Mouse (Mus musculus): ENCODE measurements around the gene Fermt3. TPM values are rescaled to one million over a fixed set of nuclear protein-coding genes. Genes with fewer than 3 reads are reported as not detected.
"Not testable (repeated sequence)": the region's sequence is repeated elsewhere in the genome, so short reads cannot be mapped to it uniquely, and the experiment has no call there.

Gene Fermt3
- polyA plus RNA-seq, 1 experiment from 2014 or later: 3.0 TPM

DNA sequence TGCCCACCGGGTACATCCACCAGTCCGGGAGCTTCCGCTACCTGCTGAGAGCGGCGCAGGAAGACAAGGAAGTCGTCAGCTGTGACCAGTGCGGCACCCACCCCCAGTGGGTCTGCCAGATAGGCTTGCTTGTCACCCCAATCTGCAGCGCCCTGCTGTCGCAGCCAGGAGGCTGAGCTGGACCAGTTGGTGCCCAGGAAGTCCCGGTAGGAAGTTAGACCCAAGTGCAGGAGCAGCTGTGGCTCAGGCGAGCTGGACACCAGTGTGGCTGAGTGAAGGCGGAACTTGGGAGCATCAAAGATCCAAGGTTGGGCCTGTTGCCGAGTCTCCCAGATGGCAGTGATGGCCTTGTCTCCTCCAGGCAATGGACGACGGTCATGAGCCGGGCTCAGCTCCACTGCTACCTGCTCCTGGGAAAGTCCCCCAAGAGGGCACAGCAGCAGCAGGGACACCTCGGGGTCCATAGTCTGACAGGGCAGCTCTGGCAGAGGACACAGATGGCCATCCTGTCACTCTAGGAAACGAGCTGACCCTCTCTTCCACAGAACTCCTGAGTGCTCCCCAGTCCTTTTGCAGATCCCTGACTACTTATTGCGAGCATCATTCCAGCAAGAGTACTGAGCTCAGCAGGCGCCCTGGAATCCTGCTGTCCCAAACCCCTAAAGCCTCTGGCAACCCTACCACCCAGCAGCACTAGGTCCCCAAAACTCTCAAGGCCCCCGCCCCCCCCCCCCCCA lies 23.8 kb downstream of the Fermt3 start:
- Histone ChIP-seq H3K27ac (0 out of 2 replicates have a peak overlapping the region, but pooled peaks have one; percentile 7), H3K4me1 (peaks cover 51% of the 10 kb centered on the region), H3K9ac (peak overlapping the region; percentile 74), H3K4me3 (peak overlapping the region; percentile 64), H3K9me3 (replicated peaks) (no peaks in the 10 kb centered on the region), H3K4me2 (peak overlapping the region; percentile 83), H3K36me3 (ENCODE audit: poor library complexity, severe bottlenecking) (peaks cover 24% of the 10 kb centered on the region), H3K27me3 (no peaks in the 10 kb centered on the region)
- WGBS: 52% methylated on average over 21 of the region's 21 CpGs
- ATAC-seq: no peak

DNA sequence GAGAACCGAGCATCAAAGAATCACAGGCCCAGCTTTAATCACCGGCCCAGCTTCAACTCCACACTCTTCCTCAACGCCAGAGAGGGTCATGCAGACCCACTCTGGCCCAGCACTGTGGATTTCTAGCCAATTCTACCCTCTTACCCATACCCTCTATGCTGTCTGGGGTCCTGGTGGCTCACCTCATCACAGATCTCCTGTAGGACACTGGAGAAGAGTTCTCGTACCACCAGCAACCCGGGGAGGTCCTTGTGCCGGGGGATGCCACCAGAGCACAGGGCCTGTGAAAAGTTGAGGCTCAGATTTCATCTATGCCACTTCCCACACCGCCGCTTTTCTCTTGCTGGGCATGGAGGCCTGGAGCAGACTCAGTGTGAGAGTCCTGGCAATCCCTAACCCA lies 24.8 kb downstream of the Fermt3 start:
- no peak overlapping the region for H3K27ac ChIP-seq
- H3K4me1 ChIP-seq: peaks cover 51% of the 10 kb centered on the region
- H3K4me2 ChIP-seq: peak overlapping the region; percentile 83; the same call in 1 of the 2 replicates
- no peaks in the 10 kb centered on the region for H3K9me3 ChIP-seq (replicated peaks)
- peak overlapping the region; percentile 64; the same call in 1 of the 2 replicates for H3K4me3 ChIP-seq
- peaks cover 15% of the 10 kb centered on the region for H3K36me3 ChIP-seq (ENCODE audit: poor library complexity, severe bottlenecking)
- H3K9ac ChIP-seq: no peak overlapping the region
- H3K27me3 ChIP-seq: no peaks in the 10 kb centered on the region
- ATAC-seq: no peak
- WGBS: 84% methylated on average over 8 of the region's 8 CpGs

DNA sequence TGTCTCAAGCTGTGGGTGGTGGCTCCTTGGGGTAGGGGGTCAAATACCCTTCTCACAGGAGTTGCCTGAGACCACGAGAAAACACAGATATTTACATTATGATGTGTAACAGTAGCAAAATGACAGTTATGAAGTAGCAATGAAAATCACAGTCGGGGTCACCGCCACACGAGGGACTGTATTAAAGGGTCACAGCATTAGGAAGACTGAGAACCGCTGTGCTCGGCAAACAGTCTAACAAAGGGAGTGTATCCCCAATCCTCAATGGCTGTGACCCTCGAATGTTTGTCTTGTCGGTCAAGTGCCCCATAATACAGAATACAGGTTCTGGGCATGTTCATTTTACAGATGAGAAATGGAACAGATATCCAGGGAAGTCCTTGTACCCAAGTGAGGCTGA lies 25.3 kb downstream of the Fermt3 start:
- Histone ChIP-seq H3K4me3 (no peak overlapping the region), H3K4me2 (no peak overlapping the region), H3K27me3 (no peaks in the 10 kb centered on the region), H3K27ac (no peak overlapping the region), H3K4me1 (peaks cover 51% of the 10 kb centered on the region), H3K9me3 (replicated peaks) (no peaks in the 10 kb centered on the region), H3K9ac (no peak overlapping the region), H3K36me3 (ENCODE audit: poor library complexity, severe bottlenecking) (peaks cover 10% of the 10 kb centered on the region)
- 84% methylated on average over 8 of the region's 8 CpGs for WGBS
- no peak for ATAC-seq

GRCm38 (mm10) chr19:6993011-6993770 lies 26.1 kb downstream of the Fermt3 start:
- H3K27me3 ChIP-seq: no peaks in the 10 kb centered on the region
- H3K4me3 ChIP-seq: peak overlapping the region; percentile 53
- H3K27ac ChIP-seq: 0 out of 2 replicates have a peak overlapping the region, but pooled peaks have one; percentile 8
- 61% methylated on average over 14 of the region's 14 CpGs for WGBS
- peak; percentile 3; the same call in 1 of the 2 replicates for ATAC-seq
- peak overlapping the region; percentile 87 for H3K4me2 ChIP-seq
- H3K4me1 ChIP-seq: peaks cover 54% of the 10 kb centered on the region
- H3K9ac ChIP-seq: peak overlapping the region; percentile 68
- H3K36me3 ChIP-seq (ENCODE audit: poor library complexity, severe bottlenecking): peaks cover 2% of the 10 kb centered on the region
- H3K9me3 ChIP-seq (replicated peaks): no peaks in the 10 kb centered on the region

DNA sequence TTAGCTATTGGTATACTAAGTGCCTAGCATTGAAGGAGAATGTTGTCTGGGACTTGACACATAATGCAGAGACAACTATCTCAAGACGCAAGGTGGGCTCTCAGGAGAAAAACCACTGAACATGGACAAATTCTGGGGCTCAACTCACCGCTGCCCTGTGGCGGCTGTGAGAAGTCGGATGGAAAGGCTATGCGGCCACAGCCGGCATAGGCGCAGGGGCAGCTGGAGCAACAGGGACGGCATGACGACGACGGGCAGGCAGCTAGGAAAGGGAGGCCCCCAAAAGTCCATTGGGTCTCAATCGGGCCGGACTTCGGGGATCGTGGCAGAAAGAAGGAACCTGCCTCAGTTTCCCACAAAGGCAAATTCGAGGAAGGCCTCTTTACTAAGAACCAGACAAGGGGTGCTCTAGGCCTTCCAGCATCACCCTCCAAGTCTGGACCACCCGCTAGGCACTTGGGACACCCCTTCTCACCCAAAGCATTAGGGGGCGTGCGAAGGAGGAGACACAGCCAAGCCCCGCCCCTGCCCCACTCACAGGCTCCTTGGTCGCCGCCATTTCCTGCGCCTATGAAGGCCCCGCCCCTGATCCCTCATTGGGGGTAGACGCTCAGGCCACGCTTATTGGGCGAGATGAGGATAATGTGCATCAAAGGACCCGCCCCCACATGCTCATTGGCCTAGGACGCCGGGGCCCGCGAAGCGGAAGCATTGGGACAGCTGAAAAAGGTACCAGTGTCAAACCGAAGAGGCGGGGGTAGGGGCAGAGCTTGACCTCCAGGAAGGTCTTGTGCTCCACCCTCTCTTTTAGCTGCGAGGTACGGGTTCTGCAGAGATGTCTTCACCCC lies 27.0 kb downstream of the Fermt3 start, which contains the start of gene Dnajc4:
Gene Dnajc4 (minus strand): TSS at position 562 of the 848 bp plus-strand sequence.
- peak; percentile 95 for ATAC-seq
- H3K4me3 ChIP-seq: peak within 1 kb of the TSS; percentile 53
- no peaks in the 10 kb centered on the region for H3K36me3 ChIP-seq (ENCODE audit: poor library complexity, severe bottlenecking)
- no peaks in the 10 kb centered on the region for H3K9me3 ChIP-seq (replicated peaks)
- H3K4me1 ChIP-seq: peaks cover 54% of the 10 kb centered on the region
- H3K4me2 ChIP-seq: peak within 1 kb of the TSS; percentile 87
- H3K9ac ChIP-seq: peak within 1 kb of the TSS; percentile 72
- H3K27me3 ChIP-seq: no peaks in the 10 kb centered on the region
- H3K27ac ChIP-seq: 0 out of 2 replicates have a peak within 1 kb of the TSS, but pooled peaks have one; percentile 8
- 2% methylated on average over 37 of the region's 37 CpGs for WGBS

- Histone ChIP-seq H3K4me2 (peak overlapping the region; percentile 87; the same call in 1 of the 2 replicates), H3K4me1 (peaks cover 51% of the 10 kb centered on the region)
- WGBS: 91% methylated on average over 6 of the region's 6 CpGs
- not testable (repeated sequence) for ATAC-seq; H3K9ac ChIP-seq; H3K27me3 ChIP-seq; H3K9me3 ChIP-seq (replicated peaks); H3K36me3 ChIP-seq (ENCODE audit: poor library complexity, severe bottlenecking); H3K27ac ChIP-seq; H3K4me3 ChIP-seq
These were observed 28.1 kb downstream of the Fermt3 start for GRCm38 (mm10) chr19:6991166-6991565.

GRCm38 (mm10) chr19:6990712-6991111 lies 28.6 kb downstream of the Fermt3 start:
- Histone ChIP-seq H3K36me3 (ENCODE audit: poor library complexity, severe bottlenecking) (peaks cover 1% of the 10 kb centered on the region; the same call in 1 of the 2 replicates), H3K9ac (no peak overlapping the region), H3K4me3 (no peak overlapping the region), H3K4me2 (no peak overlapping the region), H3K4me1 (peaks cover 54% of the 10 kb centered on the region), H3K27me3 (no peaks in the 10 kb centered on the region), H3K27ac (no peak overlapping the region), H3K9me3 (replicated peaks) (no peaks in the 10 kb centered on the region)
- no peak for ATAC-seq
- WGBS: 91% methylated on average over 6 of the region's 6 CpGs

GRCm38 (mm10) chr19:6989251-6989650 lies 30.0 kb downstream of the Fermt3 start:
- H3K4me2 ChIP-seq: no peak overlapping the region
- H3K36me3 ChIP-seq (ENCODE audit: poor library complexity, severe bottlenecking): peaks cover 13% of the 10 kb centered on the region
- ATAC-seq: no peak
- no peak overlapping the region for H3K27ac ChIP-seq
- no peaks in the 10 kb centered on the region for H3K9me3 ChIP-seq (replicated peaks)
- H3K9ac ChIP-seq: no peak overlapping the region
- 88% methylated on average over 8 of the region's 8 CpGs for WGBS
- no peaks in the 10 kb centered on the region for H3K27me3 ChIP-seq
- H3K4me1 ChIP-seq: peaks cover 41% of the 10 kb centered on the region
- H3K4me3 ChIP-seq: no peak overlapping the region

- Histone ChIP-seq H3K9me3 (replicated peaks) (no peaks in the 10 kb centered on the region), H3K27me3 (no peaks in the 10 kb centered on the region), H3K4me1 (peaks cover 33% of the 10 kb centered on the region), H3K9ac (peak overlapping the region; percentile 83), H3K4me3 (peak overlapping the region; percentile 69), H3K4me2 (peak overlapping the region; percentile 78), H3K36me3 (ENCODE audit: poor library complexity, severe bottlenecking) (peaks cover 14% of the 10 kb centered on the region), H3K27ac (no peak overlapping the region; the same call in 1 of the 2 replicates)
- 6% methylated on average over 8 of the region's 8 CpGs for WGBS
- ATAC-seq: no peak
These were observed 31.4 kb downstream of the Fermt3 start for GRCm38 (mm10) chr19:6987904-6988285.

DNA sequence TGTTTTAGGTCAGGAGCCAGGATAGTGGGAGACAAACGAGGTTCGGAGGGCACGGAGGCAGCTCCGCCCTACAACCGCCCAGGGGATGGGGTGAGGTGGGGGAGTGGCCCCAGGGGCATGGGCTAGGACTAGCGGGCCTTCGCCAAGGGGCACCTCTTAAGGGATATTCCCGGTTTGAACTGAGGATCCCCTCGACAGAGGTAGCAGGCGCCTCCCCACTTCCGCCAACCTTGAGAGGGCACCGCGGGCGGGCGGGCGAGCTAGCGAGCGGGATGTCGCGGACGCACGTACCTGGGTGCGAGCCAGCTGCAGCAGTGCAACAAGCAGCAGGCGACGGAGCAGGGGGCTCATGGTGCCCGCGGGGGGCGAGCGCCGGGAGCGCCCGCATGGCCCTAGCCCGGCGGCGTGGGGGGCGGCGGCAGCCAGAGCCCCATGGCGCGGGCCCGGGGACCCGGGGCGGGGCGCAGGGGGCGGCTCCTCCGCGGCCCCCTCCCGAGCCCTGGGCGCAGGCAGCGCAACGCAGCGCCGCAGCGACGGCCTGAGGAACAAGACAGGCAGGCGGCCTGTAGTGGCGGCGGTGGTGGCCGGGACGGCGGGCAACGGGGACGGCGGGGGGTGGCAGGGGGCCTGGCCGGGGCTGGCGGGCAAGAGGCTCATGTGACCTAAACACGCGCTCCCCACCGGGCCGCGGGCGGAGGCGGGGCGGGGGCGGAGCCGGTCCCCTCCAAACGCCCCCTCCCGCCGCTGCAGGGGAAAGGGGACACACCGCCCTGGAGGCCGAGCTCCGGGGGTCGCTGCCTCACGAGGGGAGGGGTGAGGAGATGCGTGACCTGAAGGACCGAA lies 32.0 kb downstream of the Fermt3 start, which contains the start of gene Vegfb:
Gene Vegfb (minus strand): TSS at position 591 of the 843 bp plus-strand sequence.
- under 1% methylated on average over 78 of the region's 85 CpGs for WGBS
- Histone ChIP-seq H3K9me3 (replicated peaks) (no peaks in the 10 kb centered on the region), H3K36me3 (ENCODE audit: poor library complexity, severe bottlenecking) (peaks cover 20% of the 10 kb centered on the region), H3K27me3 (no peaks in the 10 kb centered on the region), H3K4me1 (peaks cover 31% of the 10 kb centered on the region), H3K4me3 (peak within 1 kb of the TSS; percentile 69), H3K27ac (peak within 1 kb of the TSS; percentile 75), H3K9ac (peak within 1 kb of the TSS; percentile 83), H3K4me2 (peak within 1 kb of the TSS; percentile 78)
- ATAC-seq: peak; percentile 54

All from forebrain, embryonic 13.5 days (tissue).